Mouse (Mus musculus) T-cell, adult 2 months (primary cell): ENCODE results near the gene Cnr2.

Experiments
- DNase-seq: peaks from one replicate; pipeline ENCODE4 v3.0.0; 2022; ENCODE audit warnings: low spot score

The Cnr2 gene

DNA sequence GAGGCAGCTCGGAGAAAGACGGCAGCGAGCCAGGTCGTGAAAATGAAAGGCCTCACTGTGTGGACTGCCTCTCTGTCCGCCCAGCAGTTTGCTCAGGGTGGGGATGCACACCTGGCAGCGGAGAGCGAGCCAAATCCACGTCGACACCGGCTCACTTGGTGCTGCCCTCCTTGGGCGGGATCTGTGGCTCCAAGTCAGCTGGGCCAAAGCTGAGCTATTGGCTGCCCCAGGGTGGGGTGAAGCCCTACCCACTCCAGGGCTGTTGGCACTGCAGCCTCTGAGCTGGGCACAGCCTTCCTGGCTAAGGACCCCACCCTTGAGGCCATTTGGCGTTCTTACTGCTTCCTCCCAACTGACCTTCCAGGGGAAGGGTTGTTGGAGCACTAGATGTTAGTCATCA, 69.2 kb downstream of the Cnr2 start:
- DNase-seq, result no peak

DNA sequence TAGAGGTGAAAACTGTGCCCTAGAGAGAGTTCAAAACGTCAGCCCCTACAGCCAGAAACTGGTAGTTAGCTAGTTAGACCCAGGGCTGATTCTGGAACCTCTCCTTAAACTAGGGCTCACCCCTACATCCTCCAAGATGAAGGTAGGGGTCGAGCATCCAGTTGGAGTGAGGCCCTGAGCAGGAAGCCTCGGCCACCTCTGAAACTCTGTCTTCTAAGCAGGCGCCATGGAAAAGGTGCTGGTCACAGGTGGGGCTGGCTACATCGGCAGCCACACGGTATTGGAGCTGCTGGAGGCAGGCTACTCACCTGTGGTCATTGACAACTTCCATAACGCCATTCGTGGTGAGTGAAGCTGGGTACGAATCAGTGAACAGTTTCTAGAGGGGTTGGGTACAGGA, 69.9 kb downstream of the Cnr2 start:
- DNase-seq, result no peak

DNA sequence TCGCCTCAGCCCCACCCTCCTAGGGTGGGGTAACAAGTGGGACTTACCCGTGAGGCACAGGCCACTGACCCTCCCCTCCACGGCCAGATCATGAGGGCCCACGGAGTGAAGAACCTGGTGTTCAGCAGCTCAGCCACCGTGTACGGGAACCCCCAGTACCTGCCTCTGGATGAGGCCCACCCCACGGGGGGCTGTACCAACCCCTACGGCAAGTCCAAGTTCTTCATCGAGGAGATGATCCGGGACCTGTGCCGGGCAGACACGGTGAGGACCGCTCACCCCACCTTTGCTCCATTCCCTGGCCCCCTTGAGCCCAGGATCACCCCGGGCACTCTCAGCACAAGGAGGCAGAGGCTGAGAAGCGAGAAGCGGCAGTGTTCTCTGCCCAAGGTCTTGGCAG, 71.1 kb downstream of the Cnr2 start:
- no peak for DNase-seq

DNA sequence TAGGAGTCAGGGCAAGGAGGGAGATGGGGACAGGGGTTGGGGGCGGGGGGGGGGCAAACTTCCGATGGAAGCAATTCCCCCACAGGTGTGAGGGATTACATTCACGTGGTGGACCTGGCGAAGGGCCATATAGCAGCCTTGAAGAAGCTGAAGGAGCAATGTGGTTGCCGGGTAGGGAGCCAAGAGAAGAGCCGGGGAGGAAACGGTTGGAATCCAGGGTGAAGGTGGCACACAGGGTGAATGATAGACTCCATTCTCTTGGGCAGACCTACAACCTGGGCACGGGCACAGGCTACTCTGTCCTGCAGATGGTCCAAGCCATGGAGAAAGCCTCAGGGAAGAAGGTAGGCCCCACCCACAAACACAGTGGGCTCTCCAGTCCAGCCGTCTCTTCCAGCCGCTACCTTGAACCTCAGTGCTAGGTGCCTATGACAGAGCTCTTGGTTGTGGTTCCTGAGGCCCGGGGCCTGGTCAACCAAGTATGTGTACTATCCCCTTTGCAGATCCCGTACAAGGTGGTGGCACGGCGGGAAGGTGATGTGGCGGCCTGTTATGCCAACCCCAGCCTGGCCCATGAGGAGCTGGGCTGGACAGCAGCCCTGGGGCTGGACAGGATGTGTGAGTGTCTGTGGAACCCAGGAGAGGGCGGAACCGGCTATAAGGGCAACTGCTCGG, 72.0 kb downstream of the Cnr2 start:
- no peak for DNase-seq

DNA sequence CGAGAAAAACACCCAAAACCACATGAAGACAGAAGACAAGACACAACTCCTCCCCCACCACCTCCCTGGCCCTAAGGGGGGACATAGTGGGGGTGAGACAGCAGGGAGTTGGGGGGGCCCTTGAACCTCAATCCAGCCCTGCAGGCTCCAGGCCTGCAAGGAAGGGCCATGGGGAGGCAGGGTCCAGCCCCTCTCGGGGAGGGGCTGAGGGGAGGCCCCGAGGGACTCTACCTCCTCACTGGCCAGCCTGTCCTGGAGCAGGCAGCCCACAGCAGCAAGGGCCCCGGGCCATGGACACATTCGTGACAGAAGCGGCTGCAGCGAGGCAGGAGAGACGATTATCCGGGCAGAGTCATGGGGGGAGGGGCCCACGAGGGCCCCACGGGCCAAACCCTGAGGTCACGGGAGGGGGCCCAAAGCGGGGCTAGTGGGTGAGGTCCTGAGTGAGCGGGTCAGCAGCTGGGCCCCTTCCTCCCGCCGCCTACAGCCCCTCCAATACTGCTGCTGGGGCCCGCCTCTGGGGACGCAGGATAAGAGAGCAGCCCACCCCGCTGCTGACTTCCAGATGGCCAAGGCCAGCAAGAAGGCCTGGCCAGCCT, 73.2 kb downstream of the Cnr2 start:
- DNase-seq, result no peak

DNA sequence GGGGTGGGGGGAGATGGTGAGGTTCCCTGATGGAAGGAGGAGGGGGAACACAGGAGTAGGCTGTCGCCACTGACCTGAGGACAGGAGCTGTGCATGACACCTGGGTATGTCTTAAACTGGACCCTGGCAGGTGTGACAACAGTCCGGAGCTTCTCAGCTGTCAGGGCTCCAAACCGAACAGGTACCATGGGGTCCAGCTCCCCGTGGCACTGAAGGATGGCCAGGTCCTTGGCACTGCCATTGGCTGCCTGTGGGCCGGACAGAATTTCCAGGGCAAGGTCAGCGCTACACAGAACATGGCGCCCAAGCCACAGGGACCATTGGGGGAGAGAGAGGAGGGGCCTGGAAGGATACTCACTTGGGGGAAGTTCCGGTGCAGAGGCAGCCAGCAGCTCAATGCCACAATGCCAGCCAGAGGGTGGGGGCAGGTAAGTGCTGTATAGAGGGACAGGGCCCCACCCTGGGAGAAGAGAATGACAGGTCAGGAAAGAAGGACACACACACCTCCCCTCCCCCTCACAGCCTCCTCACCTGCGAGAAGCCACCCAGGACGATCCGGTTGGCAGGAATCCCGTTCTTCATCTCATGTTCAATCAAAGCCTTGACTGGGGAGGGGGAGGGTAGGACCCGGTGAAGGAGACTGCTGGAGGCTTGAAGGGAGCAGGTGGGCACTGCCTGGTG, 74.0 kb downstream of the Cnr2 start:
- DNase-seq, result no peak
